Mouse (Mus musculus): ENCODE results near the gene Ccm2. TPM values are rescaled to one million over a fixed set of nuclear protein-coding genes. Genes with fewer than 3 reads are reported as not detected.

Gene Ccm2
- polyA plus RNA-seq, 1 experiment: 100 TPM

- Histone ChIP-seq H3K4me1 (ENCODE audit: control insufficient read depth, insufficient read depth, low read length) (peaks cover 3% of the 10 kb centered on the region; the same call in 1 of the 2 replicates), H3K4me3 (replicated peaks; ENCODE audit: extremely low read depth, low read depth, low read length) (no peak overlapping the region)
- DNase-seq: no peak
- TF ChIP-seq POLR2A (IDR thresholded peaks at IDR 0.05; ENCODE audit: borderline replicate concordance, extremely low read depth, low read depth, low read length): no peak
- 50% methylated on average over 3 of the region's 3 CpGs for WGBS
Measured at GRCm38 (mm10) chr11:6569410-6569777, 22.7 kb downstream of the Ccm2 start.

- Histone ChIP-seq H3K4me1 (ENCODE audit: control insufficient read depth, insufficient read depth, low read length) (no peaks in the 10 kb centered on the region; the same call in 1 of the 2 replicates), H3K4me3 (replicated peaks; ENCODE audit: extremely low read depth, low read depth, low read length) (no peak overlapping the region)
- DNase-seq: no peak
- 92% methylated on average over 3 of the region's 3 CpGs for WGBS
- no peak for TF ChIP-seq CTCF (IDR thresholded peaks at IDR 0.05; ENCODE audit: insufficient read depth, low read length)
- TF ChIP-seq POLR2A (IDR thresholded peaks at IDR 0.05; ENCODE audit: borderline replicate concordance, extremely low read depth, low read depth, low read length): no peak
Measured at GRCm38 (mm10) chr11:6576151-6576550, 29.5 kb downstream of the Ccm2 start.

GRCm38 (mm10) chr11:6579361-6579760 is 32.7 kb downstream of the Ccm2 start:
- Histone ChIP-seq H3K4me1 (ENCODE audit: control insufficient read depth, insufficient read depth, low read length) (no peaks in the 10 kb centered on the region), H3K4me3 (replicated peaks; ENCODE audit: extremely low read depth, low read depth, low read length) (no peak overlapping the region)
- no peak for DNase-seq
- TF ChIP-seq POLR2A (IDR thresholded peaks at IDR 0.05; ENCODE audit: borderline replicate concordance, extremely low read depth, low read depth, low read length) (no peak), CTCF (IDR thresholded peaks at IDR 0.05; ENCODE audit: insufficient read depth, low read length) (no peak)
- 85% methylated on average over 7 of the region's 7 CpGs for WGBS

GRCm38 (mm10) chr11:6580065-6580750 is 33.5 kb downstream of the Ccm2 start:
- 68% methylated on average over 4 of the region's 4 CpGs for WGBS
- TF ChIP-seq POLR2A (IDR thresholded peaks at IDR 0.05; ENCODE audit: borderline replicate concordance, extremely low read depth, low read depth, low read length) (no peak), CTCF (IDR thresholded peaks at IDR 0.05; ENCODE audit: insufficient read depth, low read length) (no peak)
- no peak for DNase-seq
- Histone ChIP-seq H3K4me3 (replicated peaks; ENCODE audit: extremely low read depth, low read depth, low read length) (no peak overlapping the region), H3K4me1 (ENCODE audit: control insufficient read depth, insufficient read depth, low read length) (no peaks in the 10 kb centered on the region)

GRCm38 (mm10) chr11:6581560-6581959 is 34.9 kb downstream of the Ccm2 start:
- 82% methylated on average over 2 of the region's 2 CpGs for WGBS
- H3K4me3 ChIP-seq (replicated peaks; ENCODE audit: extremely low read depth, low read depth, low read length): no peak overlapping the region
- H3K4me1 ChIP-seq (ENCODE audit: control insufficient read depth, insufficient read depth, low read length): no peaks in the 10 kb centered on the region; the same call in 1 of the 2 replicates
- no peak for DNase-seq
- TF ChIP-seq CTCF (IDR thresholded peaks at IDR 0.05; ENCODE audit: insufficient read depth, low read length): no peak

GRCm38 (mm10) chr11:6585748-6586147 is 39.1 kb downstream of the Ccm2 start:
- Histone ChIP-seq H3K4me1 (ENCODE audit: control insufficient read depth, insufficient read depth, low read length) (no peaks in the 10 kb centered on the region; the same call in 1 of the 2 replicates), H3K4me3 (replicated peaks; ENCODE audit: extremely low read depth, low read depth, low read length) (no peak overlapping the region)
- TF ChIP-seq POLR2A (IDR thresholded peaks at IDR 0.05; ENCODE audit: borderline replicate concordance, extremely low read depth, low read depth, low read length) (no peak), CTCF (IDR thresholded peaks at IDR 0.05; ENCODE audit: insufficient read depth, low read length) (no peak)
- DNase-seq: no peak
- 87% methylated on average over 8 of the region's 8 CpGs for WGBS

- Histone ChIP-seq H3K4me3 (replicated peaks; ENCODE audit: extremely low read depth, low read depth, low read length) (no peak overlapping the region), H3K4me1 (ENCODE audit: control insufficient read depth, insufficient read depth, low read length) (no peaks in the 10 kb centered on the region; the same call in 1 of the 2 replicates)
- no peak for DNase-seq
- TF ChIP-seq POLR2A (IDR thresholded peaks at IDR 0.05; ENCODE audit: borderline replicate concordance, extremely low read depth, low read depth, low read length) (no peak), CTCF (IDR thresholded peaks at IDR 0.05; ENCODE audit: insufficient read depth, low read length) (no peak)
- WGBS: 53% methylated on average over 3 of the region's 3 CpGs
Measured at GRCm38 (mm10) chr11:6586660-6587059, 40.0 kb downstream of the Ccm2 start.

GRCm38 (mm10) chr11:6587249-6587940 is 40.7 kb downstream of the Ccm2 start:
- 86% methylated on average over 7 of the region's 7 CpGs for WGBS
- no peak overlapping the region for H3K4me3 ChIP-seq (replicated peaks; ENCODE audit: extremely low read depth, low read depth, low read length)
- TF ChIP-seq POLR2A (IDR thresholded peaks at IDR 0.05; ENCODE audit: borderline replicate concordance, extremely low read depth, low read depth, low read length) (no peak), CTCF (IDR thresholded peaks at IDR 0.05; ENCODE audit: insufficient read depth, low read length) (no peak)
- H3K4me1 ChIP-seq (ENCODE audit: control insufficient read depth, insufficient read depth, low read length): no peaks in the 10 kb centered on the region; the same call in 1 of the 2 replicates
- no peak for DNase-seq

GRCm38 (mm10) chr11:6588295-6588694 is 41.6 kb downstream of the Ccm2 start:
- DNase-seq: no peak
- WGBS: 89% methylated on average over 7 of the region's 7 CpGs
- no peak overlapping the region for H3K4me3 ChIP-seq (replicated peaks; ENCODE audit: extremely low read depth, low read depth, low read length)
- no peaks in the 10 kb centered on the region; the same call in 1 of the 2 replicates for H3K4me1 ChIP-seq (ENCODE audit: control insufficient read depth, insufficient read depth, low read length)
- no peak for TF ChIP-seq CTCF (IDR thresholded peaks at IDR 0.05; ENCODE audit: insufficient read depth, low read length)
- TF ChIP-seq POLR2A (IDR thresholded peaks at IDR 0.05; ENCODE audit: borderline replicate concordance, extremely low read depth, low read depth, low read length): no peak

GRCm38 (mm10) chr11:6589838-6590237 is 43.2 kb downstream of the Ccm2 start:
- Histone ChIP-seq H3K4me3 (replicated peaks; ENCODE audit: extremely low read depth, low read depth, low read length) (no peak overlapping the region), H3K4me1 (ENCODE audit: control insufficient read depth, insufficient read depth, low read length) (no peaks in the 10 kb centered on the region; the same call in 1 of the 2 replicates)
- WGBS: 84% methylated on average over 7 of the region's 7 CpGs
- DNase-seq: no peak
- TF ChIP-seq POLR2A (IDR thresholded peaks at IDR 0.05; ENCODE audit: borderline replicate concordance, extremely low read depth, low read depth, low read length) (no peak), CTCF (IDR thresholded peaks at IDR 0.05; ENCODE audit: insufficient read depth, low read length) (no peak)

All from lung, adult 2 months (tissue).